Mouse (Mus musculus): ENCODE measurements at regions not wholly inside any gene's neighbourhood (a gene's known extent, or its start where the extent isn't known, plus 50 kb on each side); places are given as distances from the start of the nearest gene placed in this dataset.
A peak's percentile ranks its signal among the peaks of the same experiment; 100 is the strongest.

DNA sequence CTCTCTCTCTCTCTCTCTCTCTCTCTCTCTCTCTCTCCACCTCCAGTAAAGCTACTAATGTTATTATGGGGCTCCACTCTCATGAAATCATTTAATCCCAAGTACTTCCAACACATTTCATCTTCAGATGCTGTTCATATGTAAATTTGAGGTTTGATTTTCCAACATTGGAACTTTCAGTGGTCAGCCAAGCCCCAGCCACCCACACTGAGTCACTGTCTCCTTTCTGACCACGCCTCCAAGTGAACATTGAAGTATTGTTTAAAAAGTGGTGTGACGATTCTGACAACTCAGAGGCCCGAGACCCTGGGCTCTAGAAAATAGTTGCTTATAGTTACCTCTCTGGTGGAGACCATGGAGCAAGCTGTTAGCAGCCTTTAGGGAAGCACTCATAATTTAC is 313.3 kb downstream of the Qdpr start:
- 42% methylated on average over 3 of the region's 3 CpGs for WGBS

DNA sequence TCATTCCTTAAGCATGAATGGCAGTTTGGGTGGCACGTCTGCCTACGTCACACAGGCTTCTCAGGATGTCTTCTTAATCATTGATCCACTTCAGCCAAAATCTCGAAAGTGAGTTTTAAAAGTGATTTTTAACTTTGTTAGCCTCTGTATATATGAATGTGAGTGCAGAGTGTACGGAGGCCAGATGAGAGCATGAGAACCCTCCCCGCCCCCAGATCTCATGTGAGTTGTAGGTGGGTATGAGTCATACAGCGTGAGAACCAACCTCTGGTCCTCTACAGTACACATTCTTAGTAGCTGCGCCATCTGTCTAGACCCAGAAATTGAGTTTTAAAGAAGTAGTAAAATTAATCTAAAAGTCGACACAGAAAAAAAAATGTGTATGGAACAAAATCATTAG is 322.1 kb downstream of the Qdpr start:
- Histone ChIP-seq H3K9me3 (ENCODE audit: control insufficient read depth, low read length) (no peaks in the 10 kb centered on the region), H3K4me1 (replicated peaks; ENCODE audit: control insufficient read depth, insufficient read depth, low read length) (no peaks in the 10 kb centered on the region), H3K27me3 (replicated peaks; ENCODE audit: control insufficient read depth, insufficient read depth, low read length) (no peaks in the 10 kb centered on the region), H3K36me3 (ENCODE audit: control insufficient read depth, insufficient read depth, low read length) (no peaks in the 10 kb centered on the region), H3K4me2 (ENCODE audit: low read length) (no peak overlapping the region), H3K4me3 (ENCODE audit: low read depth, low read length) (no peak overlapping the region), H3K9ac (ENCODE audit: low read length) (no peak overlapping the region), H3K27ac (ENCODE audit: low read depth) (no peak overlapping the region)
- no peak for ATAC-seq (replicated peaks; ENCODE audit: low FRiP score, low TSS enrichment, low read depth)
- no peak for DNase-seq (ENCODE audit: low spot score)
- WGBS = 76% methylated on average over 8 of the region's 8 CpGs

More for the DNA sequence above, 313.3 kb downstream of the Qdpr start:
- Histone ChIP-seq H3K4me2 (ENCODE audit: low read length) (peak overlapping the region; percentile 15; the same call in 1 of the 2 replicates), H3K36me3 (ENCODE audit: control insufficient read depth, insufficient read depth, low read length) (no peaks in the 10 kb centered on the region), H3K4me3 (ENCODE audit: low read depth, low read length) (no peak overlapping the region), H3K27me3 (replicated peaks; ENCODE audit: control insufficient read depth, insufficient read depth, low read length) (no peaks in the 10 kb centered on the region), H3K27ac (ENCODE audit: low read depth) (no peak overlapping the region), H3K9ac (ENCODE audit: low read length) (no peak overlapping the region), H3K4me1 (replicated peaks; ENCODE audit: control insufficient read depth, insufficient read depth, low read length) (0 out of 2 replicates have a peak, but pooled peaks cover 4% of the 10 kb centered on the region), H3K9me3 (ENCODE audit: control insufficient read depth, low read length) (no peaks in the 10 kb centered on the region)
- ATAC-seq (replicated peaks; ENCODE audit: low FRiP score, low TSS enrichment, low read depth) (no peak), DNase-seq (ENCODE audit: low spot score) (no peak)

DNA sequence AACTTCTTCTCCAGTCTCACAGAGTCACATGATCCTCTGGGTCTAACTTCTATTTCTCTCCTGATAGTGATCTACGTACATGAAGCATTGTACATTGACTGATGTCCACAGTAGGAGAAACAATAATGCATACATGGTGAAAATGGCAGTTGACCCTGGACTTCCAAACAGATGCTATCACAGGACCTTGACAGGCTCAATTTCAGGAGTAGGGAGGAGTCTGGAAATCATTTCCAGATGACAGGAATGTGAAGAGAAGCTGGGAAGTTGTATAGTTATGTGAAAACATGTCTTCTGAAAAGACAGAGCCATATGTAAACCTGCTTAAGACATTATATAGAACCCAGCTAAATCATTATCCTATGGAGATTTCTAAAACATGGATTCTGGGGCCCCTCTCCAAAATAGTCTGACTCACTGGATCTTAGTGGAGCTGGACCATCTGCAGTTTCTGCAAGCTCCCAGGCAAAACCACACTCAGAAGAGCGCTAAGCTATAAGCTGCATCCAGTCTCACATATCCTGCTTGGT is 322.3 kb upstream of the Ldb2 start:
- Histone ChIP-seq H3K4me2 (ENCODE audit: low read length) (no peak overlapping the region), H3K9ac (ENCODE audit: low read length) (no peak overlapping the region), H3K4me3 (ENCODE audit: low read depth, low read length) (no peak overlapping the region), H3K36me3 (ENCODE audit: control insufficient read depth, insufficient read depth, low read length) (no peaks in the 10 kb centered on the region), H3K27me3 (replicated peaks; ENCODE audit: control insufficient read depth, insufficient read depth, low read length) (no peaks in the 10 kb centered on the region), H3K4me1 (replicated peaks; ENCODE audit: control insufficient read depth, insufficient read depth, low read length) (no peaks in the 10 kb centered on the region), H3K9me3 (ENCODE audit: control insufficient read depth, low read length) (no peaks in the 10 kb centered on the region), H3K27ac (ENCODE audit: low read depth) (no peak overlapping the region)
- ATAC-seq (replicated peaks; ENCODE audit: low FRiP score, low TSS enrichment, low read depth) (no peak), DNase-seq (ENCODE audit: low spot score) (no peak)
- WGBS = 79% methylated on average over 2 of the region's 2 CpGs

DNA sequence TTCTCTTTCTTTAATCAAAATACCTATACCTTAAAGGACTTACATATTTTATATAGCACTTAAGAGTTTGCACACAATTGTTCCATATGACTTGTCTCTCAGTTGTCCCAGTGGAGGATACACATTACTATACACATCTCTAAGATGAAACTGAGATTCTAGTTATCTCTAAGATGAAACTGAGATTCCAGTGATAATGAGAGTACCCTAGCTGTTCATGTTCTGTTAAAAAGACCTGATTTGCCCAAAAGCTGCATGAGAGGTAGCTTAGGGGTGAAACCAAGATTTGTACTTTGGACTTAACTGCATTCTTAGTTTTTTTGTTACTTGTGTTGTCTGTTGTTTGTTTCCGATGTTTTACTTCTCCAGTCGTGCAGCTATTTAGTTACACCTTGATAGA is 320.3 kb upstream of the Ldb2 start:
- no peak for ATAC-seq (replicated peaks; ENCODE audit: low FRiP score, low TSS enrichment, low read depth)
- no peaks in the 10 kb centered on the region for H3K4me1 ChIP-seq (replicated peaks; ENCODE audit: control insufficient read depth, insufficient read depth, low read length)
- no peaks in the 10 kb centered on the region for H3K9me3 ChIP-seq (ENCODE audit: control insufficient read depth, low read length)
- no peak overlapping the region for H3K4me3 ChIP-seq (ENCODE audit: low read depth, low read length)
- no peaks in the 10 kb centered on the region for H3K27me3 ChIP-seq (replicated peaks; ENCODE audit: control insufficient read depth, insufficient read depth, low read length)
- H3K4me2 ChIP-seq (ENCODE audit: low read length) = no peak overlapping the region
- no peaks in the 10 kb centered on the region for H3K36me3 ChIP-seq (ENCODE audit: control insufficient read depth, insufficient read depth, low read length)
- no peak for DNase-seq (ENCODE audit: low spot score)
- no peak overlapping the region for H3K9ac ChIP-seq (ENCODE audit: low read length)
- 90% methylated on average over 2 of the region's 2 CpGs for WGBS
- H3K27ac ChIP-seq (ENCODE audit: low read depth) = no peak overlapping the region

DNA sequence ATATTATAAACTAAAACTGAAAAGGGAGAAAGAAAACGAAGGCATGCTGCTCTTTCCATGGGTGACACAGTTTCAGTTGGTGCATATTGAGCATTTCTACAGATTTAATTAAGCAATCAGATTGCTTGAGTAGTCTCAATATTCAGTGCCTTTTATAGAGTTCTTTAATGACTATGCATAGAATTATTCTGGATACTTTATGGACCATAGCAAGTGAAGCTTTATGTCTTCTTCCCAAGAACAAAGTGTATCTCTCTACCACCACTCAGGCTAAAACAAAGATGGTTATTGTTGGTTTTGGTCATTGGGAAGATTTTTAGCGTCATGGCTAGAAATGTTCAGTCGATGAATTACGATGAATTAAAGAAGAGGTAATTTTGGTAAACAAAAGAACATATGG is 311.8 kb upstream of the Ldb2 start:
- Histone ChIP-seq H3K27ac (ENCODE audit: low read depth) (no peak overlapping the region), H3K4me3 (ENCODE audit: low read depth, low read length) (no peak overlapping the region), H3K27me3 (replicated peaks; ENCODE audit: control insufficient read depth, insufficient read depth, low read length) (no peaks in the 10 kb centered on the region), H3K9me3 (ENCODE audit: control insufficient read depth, low read length) (no peaks in the 10 kb centered on the region), H3K9ac (ENCODE audit: low read length) (no peak overlapping the region), H3K4me1 (replicated peaks; ENCODE audit: control insufficient read depth, insufficient read depth, low read length) (no peaks in the 10 kb centered on the region), H3K4me2 (ENCODE audit: low read length) (no peak overlapping the region), H3K36me3 (ENCODE audit: control insufficient read depth, insufficient read depth, low read length) (no peaks in the 10 kb centered on the region)
- WGBS = 58% methylated on average over 4 of the region's 4 CpGs
- no peak for ATAC-seq (replicated peaks; ENCODE audit: low FRiP score, low TSS enrichment, low read depth)
- DNase-seq (ENCODE audit: low spot score) = no peak

DNA sequence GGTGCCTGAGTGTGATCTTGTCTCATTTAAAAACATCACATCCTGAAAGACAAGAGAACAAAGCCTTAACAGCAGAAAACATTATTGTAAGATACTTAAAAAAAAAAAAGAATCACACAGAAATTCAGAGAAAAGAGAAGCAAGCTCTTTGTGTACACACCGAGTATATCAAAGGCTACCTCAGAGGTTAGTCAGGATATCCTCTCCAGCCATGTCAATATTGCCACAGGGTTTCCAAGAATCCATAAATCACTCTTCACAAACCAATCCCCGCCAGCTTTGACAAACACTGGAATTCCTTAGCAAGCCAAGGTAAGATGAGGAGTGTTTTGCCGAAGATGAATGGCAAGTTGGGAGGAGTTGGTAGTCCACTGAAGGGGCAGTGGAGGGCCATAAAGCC is 311.3 kb upstream of the Ldb2 start:
- WGBS = 38% methylated on average over 3 of the region's 3 CpGs
- Histone ChIP-seq H3K4me1 (replicated peaks; ENCODE audit: control insufficient read depth, insufficient read depth, low read length) (no peaks in the 10 kb centered on the region), H3K36me3 (ENCODE audit: control insufficient read depth, insufficient read depth, low read length) (no peaks in the 10 kb centered on the region), H3K4me3 (ENCODE audit: low read depth, low read length) (no peak overlapping the region), H3K4me2 (ENCODE audit: low read length) (no peak overlapping the region), H3K9ac (ENCODE audit: low read length) (no peak overlapping the region), H3K27me3 (replicated peaks; ENCODE audit: control insufficient read depth, insufficient read depth, low read length) (no peaks in the 10 kb centered on the region), H3K27ac (ENCODE audit: low read depth) (no peak overlapping the region), H3K9me3 (ENCODE audit: control insufficient read depth, low read length) (no peaks in the 10 kb centered on the region)
- DNase-seq (ENCODE audit: low spot score) (no peak), ATAC-seq (replicated peaks; ENCODE audit: low FRiP score, low TSS enrichment, low read depth) (0 out of 2 replicates have a peak, but pooled peaks have one; percentile 47)

DNA sequence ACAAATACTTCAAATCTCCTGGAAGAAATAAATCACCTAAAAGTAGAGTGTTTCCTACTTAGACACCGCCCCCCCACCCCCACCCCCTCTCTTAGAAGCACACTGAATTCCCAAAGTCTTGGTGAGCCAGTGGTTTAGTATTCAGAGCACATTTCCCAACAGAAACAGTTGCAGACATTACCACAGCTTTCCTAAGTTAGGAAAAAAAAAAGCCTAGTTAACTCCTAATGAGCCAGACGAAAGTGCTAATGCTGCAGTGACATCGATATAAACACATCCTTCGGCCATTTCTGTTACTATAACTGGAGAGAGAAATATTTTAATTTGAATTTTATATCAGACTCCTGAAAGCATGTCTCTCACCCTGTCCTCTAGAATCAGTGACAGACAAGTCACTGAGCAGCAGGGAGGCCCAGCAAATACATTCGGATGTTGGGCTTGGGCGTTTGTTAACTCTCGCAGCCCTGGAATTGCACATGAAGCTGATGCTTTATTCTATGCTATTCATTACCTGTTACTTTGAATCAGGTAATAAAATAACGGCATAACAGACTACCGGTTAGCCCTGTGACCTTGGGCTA is 305.8 kb upstream of the Ldb2 start:
- Histone ChIP-seq H3K4me1 (replicated peaks; ENCODE audit: control insufficient read depth, insufficient read depth, low read length) (0 out of 2 replicates have a peak, but pooled peaks cover 3% of the 10 kb centered on the region), H3K27me3 (replicated peaks; ENCODE audit: control insufficient read depth, insufficient read depth, low read length) (no peaks in the 10 kb centered on the region), H3K27ac (ENCODE audit: low read depth) (no peak overlapping the region), H3K4me2 (ENCODE audit: low read length) (no peak overlapping the region), H3K36me3 (ENCODE audit: control insufficient read depth, insufficient read depth, low read length) (no peaks in the 10 kb centered on the region), H3K9ac (ENCODE audit: low read length) (no peak overlapping the region), H3K4me3 (ENCODE audit: low read depth, low read length) (no peak overlapping the region), H3K9me3 (ENCODE audit: control insufficient read depth, low read length) (no peaks in the 10 kb centered on the region)
- ATAC-seq (replicated peaks; ENCODE audit: low FRiP score, low TSS enrichment, low read depth) (no peak), DNase-seq (ENCODE audit: low spot score) (no peak)
- WGBS = 75% methylated on average over 9 of the region's 9 CpGs

DNA sequence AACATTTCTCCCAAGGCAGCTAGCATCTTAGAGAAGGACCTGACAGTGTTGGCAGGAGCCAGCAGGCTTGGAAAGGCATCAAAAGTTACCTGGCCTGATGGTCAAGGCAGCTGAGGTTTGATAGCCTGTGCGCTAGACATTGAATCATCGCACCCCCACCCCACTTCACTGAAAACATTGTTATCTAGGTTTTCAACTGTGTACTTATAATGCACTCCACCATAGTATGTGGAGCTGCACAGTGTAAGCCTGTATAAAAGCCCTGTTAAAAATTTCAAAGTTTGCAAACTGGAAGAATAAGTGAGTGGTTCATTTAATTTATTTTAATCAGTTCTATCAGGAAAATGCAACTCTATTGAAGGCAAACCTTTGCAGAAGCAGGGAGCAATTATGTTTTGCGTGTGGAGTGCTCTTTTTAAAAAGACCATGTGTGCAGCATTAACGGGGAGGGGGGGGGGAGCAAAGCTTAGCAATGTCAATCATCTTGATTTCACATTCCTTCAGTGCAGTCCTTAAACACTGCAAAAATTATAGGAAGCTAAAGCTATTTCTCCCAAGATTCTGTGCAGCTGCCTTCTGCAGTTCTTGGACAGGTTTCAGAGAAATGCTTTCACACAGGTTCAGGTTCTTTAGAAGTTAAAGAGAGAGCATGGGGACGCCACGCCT is 304.4 kb upstream of the Ldb2 start:
- Histone ChIP-seq H3K4me1 (replicated peaks; ENCODE audit: control insufficient read depth, insufficient read depth, low read length) (0 out of 2 replicates have a peak, but pooled peaks cover 3% of the 10 kb centered on the region), H3K4me3 (ENCODE audit: low read depth, low read length) (no peak overlapping the region), H3K9ac (ENCODE audit: low read length) (no peak overlapping the region), H3K9me3 (ENCODE audit: control insufficient read depth, low read length) (no peaks in the 10 kb centered on the region), H3K4me2 (ENCODE audit: low read length) (no peak overlapping the region), H3K27me3 (replicated peaks; ENCODE audit: control insufficient read depth, insufficient read depth, low read length) (no peaks in the 10 kb centered on the region), H3K36me3 (ENCODE audit: control insufficient read depth, insufficient read depth, low read length) (no peaks in the 10 kb centered on the region), H3K27ac (ENCODE audit: low read depth) (no peak overlapping the region)
- 75% methylated on average over 6 of the region's 6 CpGs for WGBS
- ATAC-seq (replicated peaks; ENCODE audit: low FRiP score, low TSS enrichment, low read depth) = no peak
- no peak for DNase-seq (ENCODE audit: low spot score)

DNA sequence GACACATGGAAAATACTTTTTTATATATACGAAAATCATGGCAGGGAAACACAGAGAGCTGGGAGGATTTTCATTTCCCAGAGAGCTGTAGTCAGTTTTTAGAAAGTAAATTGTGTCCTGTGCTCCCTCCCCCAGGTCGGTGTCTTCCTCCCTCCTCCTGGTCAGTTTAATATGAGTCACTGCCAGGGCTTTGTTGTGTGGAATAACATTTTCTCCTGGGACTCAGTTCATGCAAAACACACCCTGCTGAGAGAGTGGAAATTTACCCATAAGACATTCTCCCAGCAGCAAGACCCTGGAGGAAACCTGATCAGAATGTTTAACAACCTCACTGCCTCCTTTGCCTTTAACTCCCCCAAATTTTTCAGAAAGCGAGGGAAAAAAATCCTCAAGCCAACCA is 303.2 kb upstream of the Ldb2 start:
- no peak overlapping the region for H3K9ac ChIP-seq (ENCODE audit: low read length)
- no peaks in the 10 kb centered on the region for H3K27me3 ChIP-seq (replicated peaks; ENCODE audit: control insufficient read depth, insufficient read depth, low read length)
- H3K36me3 ChIP-seq (ENCODE audit: control insufficient read depth, insufficient read depth, low read length) = no peaks in the 10 kb centered on the region
- H3K9me3 ChIP-seq (ENCODE audit: control insufficient read depth, low read length) = no peaks in the 10 kb centered on the region
- no peak overlapping the region for H3K4me3 ChIP-seq (ENCODE audit: low read depth, low read length)
- ATAC-seq (replicated peaks; ENCODE audit: low FRiP score, low TSS enrichment, low read depth) = no peak
- DNase-seq (ENCODE audit: low spot score) = no peak
- 0 out of 2 replicates have a peak, but pooled peaks cover 3% of the 10 kb centered on the region for H3K4me1 ChIP-seq (replicated peaks; ENCODE audit: control insufficient read depth, insufficient read depth, low read length)
- no peak overlapping the region for H3K4me2 ChIP-seq (ENCODE audit: low read length)
- no peak overlapping the region for H3K27ac ChIP-seq (ENCODE audit: low read depth)
- 51% methylated on average over 3 of the region's 3 CpGs for WGBS
